Mouse (Mus musculus) lung, postnatal 36 days (tissue): ENCODE measurements around the gene Ryk.

Source experiments
- DNase-seq: peaks from one replicate; pipeline ENCODE4 v3.0.0; 2022; ENCODE audit warnings: mixed read lengths

The Ryk gene

DNA sequence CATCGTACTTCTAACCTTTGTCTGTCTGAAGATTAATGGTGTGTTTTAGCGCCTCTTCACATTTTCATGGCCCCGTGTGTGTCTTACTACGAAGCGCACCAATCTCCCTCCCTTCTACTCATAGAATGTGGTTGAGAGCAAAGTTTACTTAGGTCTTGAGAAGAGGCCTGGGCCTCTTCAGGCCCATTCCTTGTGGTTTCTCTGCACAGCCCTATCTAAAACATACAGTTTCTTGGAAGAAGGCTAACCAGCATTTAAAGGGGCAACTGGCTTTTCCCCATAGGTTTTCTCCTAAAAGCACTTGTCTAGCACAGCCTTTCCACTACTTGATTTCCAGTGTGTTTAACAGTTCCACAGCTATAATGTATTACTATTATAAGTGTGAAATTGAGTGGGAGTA lies 24.7 kb downstream of the Ryk start:
- DNase-seq, result peak; percentile 53

GRCm38 (mm10) chr9:102859963-102860362 lies 25.2 kb downstream of the Ryk start:
- no peak for DNase-seq

DNA sequence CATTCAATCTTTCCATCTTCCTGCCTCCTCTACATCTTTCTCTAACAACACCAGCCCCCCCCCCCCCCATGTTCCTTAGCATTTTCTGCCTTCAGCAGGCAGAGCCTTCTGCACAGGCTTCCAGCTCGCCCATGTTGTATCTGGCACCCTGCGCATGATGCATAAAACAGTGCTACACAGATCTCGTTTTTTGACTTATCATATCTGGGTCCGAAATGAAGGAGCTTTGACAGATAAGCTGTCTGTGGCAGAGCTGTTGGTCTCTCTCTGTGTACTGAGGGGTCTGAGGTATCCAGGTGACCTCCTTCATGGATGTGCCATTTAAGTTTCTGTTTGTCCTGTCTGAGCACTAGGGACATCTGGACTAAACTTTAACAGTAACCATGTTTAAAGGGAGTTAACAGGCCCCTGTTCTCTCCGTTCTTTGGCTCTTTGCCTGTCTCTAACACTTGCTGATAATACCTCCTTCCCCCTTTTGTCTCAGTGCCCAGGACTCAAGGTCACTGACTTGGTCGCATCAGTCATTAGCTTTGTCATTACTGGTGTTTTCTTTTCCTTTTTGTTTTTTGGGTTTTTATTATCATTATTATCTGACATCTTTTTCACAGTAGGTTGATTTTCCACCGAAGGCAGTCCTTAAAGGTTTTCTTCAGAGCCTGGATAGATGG lies 26.2 kb downstream of the Ryk start:
- no peak for DNase-seq

DNA sequence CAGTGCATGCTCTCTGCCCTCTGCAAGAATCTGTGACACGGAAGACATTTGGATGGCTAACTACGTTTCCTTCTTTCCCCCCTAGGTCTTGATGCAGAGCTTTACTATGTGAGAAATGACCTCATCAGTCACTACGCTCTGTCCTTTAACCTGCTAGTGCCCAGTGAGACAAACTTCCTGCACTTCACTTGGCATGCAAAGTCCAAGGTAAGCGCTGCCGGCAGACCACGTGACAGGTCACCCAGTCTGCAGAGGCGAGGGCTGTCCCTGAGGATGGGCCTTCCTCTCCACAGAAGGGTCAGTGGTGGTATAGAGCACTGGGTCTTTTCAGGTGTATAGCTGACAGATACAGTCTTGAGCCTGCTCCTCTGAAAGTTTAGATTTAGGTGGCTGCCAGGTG lies 27.1 kb downstream of the Ryk start:
- DNase-seq, result no peak

DNA sequence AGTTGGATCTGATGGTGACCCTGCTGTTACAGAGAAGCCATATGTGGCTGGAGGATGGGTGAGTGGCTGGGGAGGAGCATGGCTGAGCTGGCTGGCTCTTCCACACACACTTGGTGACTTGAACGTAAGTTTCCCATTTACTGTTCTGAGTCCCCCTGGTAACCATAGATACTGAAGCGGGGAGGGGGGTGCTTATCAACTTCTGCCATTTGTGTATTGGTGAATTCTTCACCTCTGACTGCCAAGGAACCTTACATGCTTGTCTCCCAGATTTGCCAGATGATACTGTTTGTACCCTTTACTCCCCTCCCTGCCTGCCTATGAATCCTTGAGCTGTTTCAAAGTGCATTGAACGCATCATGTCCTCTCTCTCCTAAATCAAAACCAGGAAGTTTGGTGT lies 27.5 kb downstream of the Ryk start:
- DNase-seq, result no peak

GRCm38 (mm10) chr9:102863876-102864545 lies 29.3 kb downstream of the Ryk start:
- DNase-seq, result peak; percentile 78

DNA sequence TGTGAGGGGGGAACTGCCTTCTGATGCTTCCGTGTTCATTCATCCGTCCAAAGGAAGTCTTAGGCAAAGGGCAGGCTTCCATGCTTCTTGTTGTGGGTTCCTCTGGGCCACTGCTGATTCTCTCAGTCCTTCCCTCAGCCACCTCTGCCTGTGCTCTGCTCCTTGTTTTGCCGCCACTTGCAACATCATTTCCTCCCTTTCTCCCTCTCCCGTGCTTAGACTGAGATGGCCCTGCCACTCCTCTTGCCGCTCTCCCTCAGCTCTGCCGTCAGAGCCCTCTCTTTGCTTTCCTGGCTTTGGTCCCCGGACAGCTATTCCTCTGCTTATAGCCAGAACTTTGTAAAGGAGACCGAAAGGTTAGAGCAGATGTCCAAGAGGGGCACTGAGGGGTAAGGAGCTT lies 30.2 kb downstream of the Ryk start:
- DNase-seq, result no peak

DNA sequence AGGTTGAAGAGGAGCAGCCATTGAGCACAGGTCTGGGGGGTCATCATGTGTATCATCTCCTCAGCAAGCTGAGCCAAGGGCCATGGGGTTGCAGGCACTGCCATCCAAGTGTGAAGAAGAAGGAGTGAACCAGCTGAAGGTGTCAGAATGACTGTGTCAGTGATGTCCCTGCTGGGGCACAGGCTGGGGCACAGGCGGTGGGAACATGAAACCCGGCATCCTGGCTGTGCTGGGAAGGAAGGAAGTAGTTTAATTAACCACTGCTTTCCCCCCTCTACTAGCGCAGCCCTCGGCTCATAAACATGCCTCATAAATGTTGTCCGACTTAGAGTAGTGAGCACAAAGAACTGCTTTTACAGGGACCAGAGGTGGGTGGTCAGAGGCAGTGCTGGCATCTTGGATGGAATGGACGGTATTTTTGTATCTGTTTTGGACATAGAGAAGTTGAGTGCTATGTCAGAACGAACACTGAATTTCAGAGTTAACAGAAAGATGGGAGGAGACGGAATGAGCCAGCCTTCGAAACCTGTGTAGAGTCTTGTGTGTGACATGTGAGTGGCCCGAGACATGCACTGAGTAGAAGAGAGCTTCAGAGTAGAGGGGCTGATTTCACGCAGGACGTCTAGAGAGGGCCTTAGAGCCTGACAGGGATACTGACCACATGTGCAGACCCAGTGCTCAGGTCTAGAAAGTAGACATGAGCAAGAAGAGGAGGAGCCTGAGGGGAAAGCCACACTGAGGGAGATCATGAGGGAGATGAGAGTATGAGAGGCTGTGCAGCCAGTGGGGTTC lies 31.4 kb downstream of the Ryk start:
- no peak for DNase-seq

GRCm38 (mm10) chr9:102866893-102867292 lies 32.2 kb downstream of the Ryk start:
- DNase-seq, result peak; percentile 85

DNA sequence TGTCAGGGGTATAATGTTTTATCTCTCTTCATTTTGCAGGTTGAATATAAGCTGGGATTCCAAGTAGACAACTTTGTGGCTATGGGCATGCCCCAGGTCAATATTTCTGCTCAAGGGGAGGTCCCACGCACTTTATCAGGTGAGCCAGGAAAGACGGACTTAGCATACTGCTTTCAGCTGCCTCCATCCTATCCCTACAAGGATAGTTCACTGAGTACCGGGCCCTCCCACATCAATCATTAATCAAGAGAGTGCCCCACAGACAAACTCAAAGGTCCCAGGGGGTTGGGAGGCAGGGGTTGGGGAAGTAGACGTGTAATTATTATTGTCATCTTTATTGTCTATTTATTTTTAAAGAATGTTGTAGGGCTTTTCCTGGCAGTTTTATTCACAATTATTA lies 32.8 kb downstream of the Ryk start:
- no peak for DNase-seq

DNA sequence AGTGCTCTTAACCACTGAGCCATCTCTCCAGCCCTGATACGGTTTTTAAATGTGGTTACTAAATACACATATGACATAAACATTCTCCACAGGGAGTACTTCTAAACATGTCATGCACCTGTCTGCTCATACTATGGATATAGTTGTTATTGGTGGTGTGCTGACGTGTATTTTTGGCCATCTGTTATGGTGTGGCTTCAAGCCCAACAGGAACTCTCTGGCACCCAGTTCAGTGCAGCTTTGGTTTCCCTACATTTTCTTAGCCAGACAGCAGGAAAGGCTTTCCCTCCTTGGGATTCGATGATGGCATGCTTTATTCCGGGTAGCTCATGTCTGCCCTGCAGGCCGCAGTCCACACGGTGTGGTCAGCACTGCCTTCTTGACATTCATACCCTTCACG lies 33.7 kb downstream of the Ryk start:
- no peak for DNase-seq

DNA sequence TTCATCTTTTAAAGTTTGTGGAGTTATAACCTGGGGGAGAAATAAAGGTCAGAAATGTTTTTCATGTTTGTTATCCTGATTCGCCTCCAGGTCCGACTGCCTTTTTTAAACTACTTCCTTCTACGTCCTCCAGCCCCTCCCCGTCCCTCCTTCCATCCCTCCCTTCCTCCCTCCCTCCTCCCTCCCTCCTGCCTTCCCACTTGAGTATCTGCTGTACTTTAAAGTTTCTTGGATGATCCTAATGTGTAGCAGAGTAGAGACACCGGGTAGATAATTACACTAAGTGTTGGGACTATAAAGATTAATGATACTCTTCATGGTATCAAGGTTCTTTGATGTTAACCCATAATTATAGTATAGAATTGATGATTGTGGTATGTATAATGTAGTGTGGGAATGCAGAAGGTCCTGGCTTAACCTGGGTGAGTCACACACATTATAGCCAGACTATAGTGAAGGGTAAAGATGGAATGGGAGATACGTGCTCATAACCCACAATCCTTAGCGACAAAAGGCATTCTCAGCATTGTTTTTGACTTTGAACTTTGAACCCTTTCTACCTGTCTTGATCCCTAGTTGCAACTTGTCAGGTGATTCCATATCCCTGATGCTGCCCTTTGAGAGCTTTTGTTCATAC lies 41.5 kb downstream of the Ryk start:
- no peak for DNase-seq

- DNase-seq, result no peak
Observed at GRCm38 (mm10) chr9:102877916-102878315, 43.2 kb downstream of the Ryk start.

GRCm38 (mm10) chr9:102879545-102879944 lies 44.8 kb downstream of the Ryk start:
- peak; percentile 87 for DNase-seq

DNA sequence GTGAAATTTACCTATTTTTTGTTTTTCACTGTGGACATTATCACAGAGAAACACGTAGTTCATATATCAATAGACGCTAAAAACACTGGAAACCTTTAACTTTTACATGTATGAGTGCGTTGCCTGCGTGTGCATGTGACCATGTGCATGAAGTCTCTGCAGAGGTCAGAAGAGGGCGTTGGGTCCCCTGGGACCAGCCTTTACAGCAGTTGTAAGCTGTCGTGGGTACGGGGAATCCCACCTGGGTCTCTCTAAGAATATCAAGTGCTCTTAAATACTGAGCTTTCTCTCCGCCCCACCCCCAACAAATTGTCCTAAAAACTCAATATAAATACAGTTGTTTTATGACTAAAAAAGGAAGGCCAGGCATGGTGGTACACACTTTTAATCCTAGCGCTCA lies 50.0 kb downstream of the Ryk start:
- DNase-seq, result no peak

- peak; percentile 58 for DNase-seq
Observed at GRCm38 (mm10) chr9:102890166-102890565, 55.4 kb downstream of the Ryk start.

DNA sequence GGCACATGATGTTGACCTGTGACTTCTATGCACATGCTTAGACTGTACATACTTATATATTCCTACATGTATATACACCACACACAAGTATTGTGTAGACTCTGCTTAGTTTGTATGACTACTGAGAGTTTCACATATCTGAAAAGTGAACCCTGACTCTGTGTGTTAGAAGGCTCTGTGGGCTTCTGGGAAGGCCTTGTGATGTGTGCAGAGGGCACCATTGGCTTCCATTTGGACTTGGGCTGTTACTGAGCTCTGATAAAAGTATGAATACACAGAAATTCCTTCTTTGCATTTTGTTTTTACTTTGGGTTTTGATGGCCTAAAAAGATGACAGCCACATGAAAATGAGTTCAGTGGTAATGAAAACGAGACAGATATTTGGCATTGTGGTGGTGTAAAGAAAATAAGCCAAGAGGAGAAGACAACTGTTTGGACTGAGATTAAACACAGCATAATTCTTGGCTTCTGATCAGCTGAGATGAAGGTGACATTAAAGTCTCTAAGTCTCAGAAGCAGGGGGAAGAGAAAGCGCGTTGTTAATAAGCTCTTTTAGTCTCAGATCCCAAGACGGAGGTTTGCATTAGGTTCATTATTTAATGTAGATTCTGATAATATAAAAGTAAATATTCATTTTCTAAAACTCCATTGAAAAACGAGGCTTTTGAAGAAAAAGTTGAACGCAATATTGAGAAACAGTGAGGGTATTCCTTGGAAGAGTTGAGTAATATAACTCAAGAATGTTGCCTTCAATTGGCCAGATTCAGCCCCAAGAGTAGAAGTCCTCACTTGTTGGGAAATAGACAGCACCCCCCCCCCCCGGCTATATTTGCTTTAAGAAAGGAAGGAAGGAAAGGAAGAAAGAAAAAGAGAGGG lies 58.0 kb downstream of the Ryk start:
- DNase-seq, result peak; percentile 40

GRCm38 (mm10) chr9:102893356-102893870 lies 58.7 kb downstream of the Ryk start:
- DNase-seq, result no peak

GRCm38 (mm10) chr9:102899916-102900315 lies 65.2 kb downstream of the Ryk start:
- no peak for DNase-seq

DNA sequence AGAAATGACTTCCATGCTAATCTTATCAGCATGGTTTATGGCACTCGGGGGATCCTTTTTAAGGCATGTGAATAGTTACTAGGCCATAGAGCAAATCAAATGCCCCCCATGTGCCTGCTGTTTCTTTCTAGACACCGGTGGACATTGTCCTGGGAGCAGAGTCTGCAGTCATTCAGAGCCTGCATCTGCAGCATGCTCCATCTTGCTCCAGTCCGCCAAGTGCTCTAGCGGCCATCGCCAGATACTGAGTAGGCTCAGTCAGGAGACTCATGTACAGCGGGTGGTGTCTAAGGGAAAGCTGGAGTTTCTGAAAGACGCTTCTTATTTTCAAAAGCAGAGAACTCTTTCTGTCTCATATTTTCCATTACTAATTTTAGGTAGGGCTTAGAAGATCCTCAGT lies 67.6 kb downstream of the Ryk start:
- no peak for DNase-seq

DNA sequence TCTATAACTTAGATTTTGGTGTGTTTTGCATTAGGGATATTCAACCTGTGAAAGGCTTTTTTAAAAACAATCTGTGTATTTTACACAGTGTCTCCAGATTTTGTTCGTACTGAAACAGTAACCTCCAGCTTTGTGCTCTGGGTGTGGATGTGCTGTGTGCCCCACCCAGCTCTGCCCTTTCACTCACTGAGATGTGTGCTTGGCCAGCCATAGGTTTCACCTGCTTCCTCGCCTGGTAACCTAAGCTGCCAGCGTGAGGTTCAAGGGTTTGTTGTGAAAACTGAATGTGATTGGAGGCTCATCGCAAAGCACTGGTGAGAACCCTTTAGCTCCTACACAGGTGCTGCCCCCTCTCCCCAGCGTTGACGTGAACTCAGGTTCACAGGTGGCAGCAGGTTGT lies 70.2 kb downstream of the Ryk start:
- no peak for DNase-seq

GRCm38 (mm10) chr9:102906781-102907180 lies 72.1 kb downstream of the Ryk start:
- no peak for DNase-seq
